Mouse (Mus musculus) midbrain, embryonic 13.5 days (tissue): ENCODE results near the gene Fgfbp3. TPM values are rescaled to one million over a fixed set of nuclear protein-coding genes. Genes with fewer than 3 reads are reported as not detected.
"Not testable (repeated sequence)": the region's sequence is repeated elsewhere in the genome, so short reads cannot be mapped to it uniquely, and the experiment has no call there.

ENCODE experiments used
- ATAC-seq: fragments of 200-750 bp; cut with Nextera tagmentation; 2 replicates; pipeline ENCODE4 v1.8.0; 2017; ENCODE audit warnings: mild to moderate bottlenecking, moderate TSS enrichment, moderate library complexity
- H3K27ac ChIP-seq: fragments of 300-500 bp; sonication (generic); 2 replicates; pipeline ENCODE4 v1.5.1; 2015; ENCODE audit warnings: inconsistent platforms, mild to moderate bottlenecking, moderate library complexity
- H3K27me3 ChIP-seq: fragments of 300-500 bp; sonication (generic); 2 replicates; pipeline ENCODE4 v1.6.1; 2015; ENCODE audit warnings: mild to moderate bottlenecking, inconsistent platforms
- H3K36me3 ChIP-seq: fragments of 300-500 bp; sonication (generic); 2 replicates; pipeline ENCODE4 v1.6.1; 2015; ENCODE audit warnings: mild to moderate bottlenecking, inconsistent platforms
- H3K4me1 ChIP-seq: fragments of 300-500 bp; sonication (generic); replicated peaks from 2 replicates; pipeline ENCODE4 v1.6.1; 2015; ENCODE audit warnings: inconsistent platforms
- H3K4me2 ChIP-seq: fragments of 300-500 bp; sonication (generic); replicated peaks from 2 replicates; pipeline ENCODE4 v1.6.1; 2015; ENCODE audit warnings: moderate library complexity, mild to moderate bottlenecking, inconsistent platforms
- H3K4me3 ChIP-seq: fragments of 300-500 bp; sonication (generic); replicated peaks from 2 replicates; pipeline ENCODE4 v1.5.1; 2015; ENCODE audit warnings: mild to moderate bottlenecking, inconsistent platforms
- H3K9ac ChIP-seq: fragments of 300-500 bp; sonication (generic); replicated peaks from 2 replicates; pipeline ENCODE4 v1.6.1; 2015; ENCODE audit warnings: mild to moderate bottlenecking, inconsistent platforms
- H3K9me3 ChIP-seq: fragments of 300-500 bp; sonication (generic); 2 replicates; pipeline ENCODE4 v1.6.1; 2016; ENCODE audit warnings: mild to moderate bottlenecking, inconsistent platforms
- WGBS: fragments of 180-500 bp; shearing (Covaris S2); methylation state at CpG from one replicate; pipeline ENCODE4 v1.1.7; 2015; 5-methylcytosine and 5-hydroxymethylcytosine counted together
- polyA plus RNA-seq: library from polyadenylated mRNA; unstranded; fragments of >200 nt; fragmentation: Nextera tagmentation; extraction: Ambion mirVana; gene quantifications from 2 replicates; pipeline ENCODE4 v1.2.1, GENCODE M21; 2015

Gene Fgfbp3
- polyA plus RNA-seq = 45.5 and 47.5 TPM in 2 replicates

DNA sequence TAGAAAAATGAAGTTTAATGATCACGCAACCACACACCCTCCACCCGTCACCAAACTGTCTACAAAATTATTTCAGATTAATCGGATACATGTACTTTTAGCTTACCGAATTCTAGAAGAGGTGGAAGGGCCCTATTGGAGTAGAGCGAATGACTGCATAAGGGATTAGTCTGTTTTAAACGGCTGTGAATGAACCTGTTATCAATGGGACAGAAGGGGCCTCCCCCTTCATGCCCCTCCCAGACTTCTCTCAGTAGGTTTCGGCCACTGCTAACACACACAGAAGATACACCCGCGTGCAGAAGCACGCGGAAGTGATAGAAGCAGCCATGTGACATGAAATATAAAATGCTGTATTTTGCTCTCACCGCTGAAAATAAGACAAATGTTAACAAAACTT is at the start of gene Fgfbp3:
Gene Fgfbp3 (minus strand): TSS at position 150 of the 400 bp plus-strand sequence.
- Histone ChIP-seq H3K4me2 (peak within 1 kb of the TSS; percentile 80), H3K27me3 (peaks cover 3% of the 10 kb centered on the region; the same call in 1 of the 2 replicates), H3K27ac (peak within 1 kb of the TSS; percentile 96), H3K9me3 (no peaks in the 10 kb centered on the region), H3K36me3 (no peaks in the 10 kb centered on the region), H3K4me1 (peaks cover 24% of the 10 kb centered on the region), H3K4me3 (peak within 1 kb of the TSS; percentile 86), H3K9ac (peak within 1 kb of the TSS; percentile 93)
- ATAC-seq = peak; percentile 32; the same call in 1 of the 2 replicates
- WGBS = 3% methylated on average over 12 of the region's 12 CpGs

DNA sequence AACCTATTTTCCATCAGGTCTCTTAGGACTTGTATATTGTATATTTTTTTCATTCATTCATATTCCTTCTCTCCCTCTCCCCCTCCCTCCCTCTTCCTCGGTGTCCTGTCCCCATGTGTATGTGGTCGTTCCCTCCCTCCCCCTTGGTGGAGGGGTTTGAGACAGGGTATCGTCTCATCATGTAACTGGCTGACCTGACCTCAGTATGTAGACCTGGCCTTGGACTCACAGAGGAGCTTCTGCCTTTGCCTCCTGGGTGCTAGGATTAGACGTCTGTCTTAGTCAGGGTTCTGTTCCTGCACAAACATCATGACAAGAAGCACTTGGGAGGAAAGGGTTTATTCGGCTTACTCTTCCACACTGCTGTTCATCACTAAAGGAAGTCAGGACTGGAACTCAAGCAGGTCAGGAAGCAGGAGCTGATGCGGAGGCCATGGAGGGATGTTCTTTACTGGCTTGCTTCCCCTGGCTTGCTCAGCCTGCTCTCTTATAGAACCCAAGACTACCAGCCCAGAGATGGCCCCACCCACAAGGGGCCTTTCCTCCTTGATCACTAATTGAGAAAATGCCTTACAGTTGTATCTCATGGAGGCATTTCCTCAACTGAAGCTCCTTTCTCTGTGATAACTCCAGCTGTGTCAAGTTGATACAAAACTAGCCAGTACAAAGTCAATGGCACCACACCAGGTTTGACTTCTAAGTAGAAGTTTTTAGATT is 43.3 kb upstream of the Fgfbp3 start:
- H3K36me3 ChIP-seq = peaks cover 45% of the 10 kb centered on the region
- ATAC-seq = not testable (repeated sequence)
- 92% methylated on average over 6 of the region's 6 CpGs for WGBS

DNA sequence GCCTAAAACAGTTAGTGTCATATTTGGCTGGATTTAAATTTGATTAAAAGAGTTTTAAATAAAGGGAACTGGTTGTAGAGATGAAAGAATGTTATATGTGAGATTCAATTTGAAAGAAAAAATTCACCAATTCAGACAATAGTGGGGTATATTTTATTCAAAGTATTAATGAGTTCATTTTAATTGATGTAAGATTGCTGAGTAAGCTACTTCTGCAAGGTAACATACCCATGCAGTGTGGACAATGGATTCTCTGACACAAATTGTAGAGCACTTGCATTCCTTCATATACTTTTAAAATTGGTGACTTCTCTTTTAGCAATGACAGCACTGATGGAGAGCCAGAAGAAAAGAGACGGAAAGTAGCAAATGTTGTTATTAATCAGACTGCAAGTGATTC is 41.9 kb upstream of the Fgfbp3 start:
- no peak for ATAC-seq
- Histone ChIP-seq H3K4me2 (no peak overlapping the region), H3K27ac (no peak overlapping the region), H3K4me1 (no peaks in the 10 kb centered on the region), H3K36me3 (peaks cover 40% of the 10 kb centered on the region), H3K27me3 (no peaks in the 10 kb centered on the region), H3K9ac (no peak overlapping the region), H3K9me3 (no peaks in the 10 kb centered on the region), H3K4me3 (no peak overlapping the region)
- WGBS = 95% methylated on average over 1 of the region's 1 CpGs

More for the DNA sequence above, 43.3 kb upstream of the Fgfbp3 start:
- not testable (repeated sequence) for H3K27ac ChIP-seq, H3K27me3 ChIP-seq, H3K4me1 ChIP-seq, H3K9me3 ChIP-seq, H3K9ac ChIP-seq, H3K4me3 ChIP-seq, H3K4me2 ChIP-seq

DNA sequence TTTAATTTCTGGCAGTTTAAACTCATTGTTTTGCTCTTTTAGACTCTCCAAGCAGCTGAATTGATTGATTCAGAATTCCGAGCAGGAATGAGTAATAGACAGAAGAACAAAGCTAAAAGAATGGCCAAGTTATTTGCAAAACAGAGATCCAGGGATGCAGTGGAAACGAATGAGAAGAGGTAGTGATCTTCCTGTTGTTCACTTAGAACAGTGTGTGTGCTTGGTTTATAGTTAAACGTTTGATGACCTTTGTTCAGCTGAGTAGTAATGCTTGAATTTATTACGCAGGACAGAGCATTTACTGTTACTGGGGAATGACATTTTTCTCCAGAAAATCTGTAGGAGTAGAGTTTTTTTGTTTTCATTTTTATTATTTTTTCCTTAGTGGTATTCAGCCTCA is 38.9 kb upstream of the Fgfbp3 start:
- Histone ChIP-seq H3K27ac (no peak overlapping the region), H3K9ac (no peak overlapping the region), H3K36me3 (peaks cover 24% of the 10 kb centered on the region), H3K4me3 (no peak overlapping the region), H3K9me3 (no peaks in the 10 kb centered on the region), H3K4me2 (no peak overlapping the region), H3K4me1 (no peaks in the 10 kb centered on the region), H3K27me3 (no peaks in the 10 kb centered on the region)
- 89% methylated on average over 4 of the region's 4 CpGs for WGBS
- ATAC-seq = no peak

DNA sequence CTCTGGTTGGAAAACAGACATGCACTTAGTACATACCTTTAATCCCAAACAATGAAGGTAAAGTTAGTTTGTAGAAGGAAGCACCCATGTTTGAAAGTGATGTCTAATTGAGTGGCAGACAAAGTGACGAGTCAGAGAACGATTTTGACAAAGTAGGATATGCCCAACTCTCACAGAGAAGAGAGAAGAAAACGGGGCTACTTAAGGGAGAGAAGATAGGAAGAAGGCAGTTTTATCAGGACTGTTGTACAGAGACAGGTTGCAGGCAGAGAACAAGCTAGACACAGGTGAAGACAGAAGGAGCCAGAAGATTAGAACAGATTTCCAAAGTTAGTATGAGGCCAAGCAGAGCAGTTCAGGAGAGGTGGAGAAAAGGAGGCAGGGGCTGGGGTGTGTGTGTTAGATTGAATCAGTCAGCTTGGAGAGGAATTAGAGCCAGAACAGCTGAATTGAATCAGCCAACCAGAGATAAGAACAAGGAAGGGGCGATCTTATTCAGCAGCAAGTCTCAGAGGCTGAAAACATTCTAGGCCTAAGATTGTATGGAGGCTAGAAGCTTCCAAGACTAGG is 34.3 kb upstream of the Fgfbp3 start:
- Histone ChIP-seq H3K9me3 (no peaks in the 10 kb centered on the region), H3K9ac (no peak overlapping the region), H3K36me3 (peaks cover 7% of the 10 kb centered on the region), H3K27ac (0 out of 2 replicates have a peak overlapping the region, but pooled peaks have one; percentile 4), H3K4me3 (no peak overlapping the region), H3K4me1 (no peaks in the 10 kb centered on the region), H3K27me3 (no peaks in the 10 kb centered on the region), H3K4me2 (no peak overlapping the region)
- 52% methylated on average over 4 of the region's 4 CpGs for WGBS
- no peak for ATAC-seq

DNA sequence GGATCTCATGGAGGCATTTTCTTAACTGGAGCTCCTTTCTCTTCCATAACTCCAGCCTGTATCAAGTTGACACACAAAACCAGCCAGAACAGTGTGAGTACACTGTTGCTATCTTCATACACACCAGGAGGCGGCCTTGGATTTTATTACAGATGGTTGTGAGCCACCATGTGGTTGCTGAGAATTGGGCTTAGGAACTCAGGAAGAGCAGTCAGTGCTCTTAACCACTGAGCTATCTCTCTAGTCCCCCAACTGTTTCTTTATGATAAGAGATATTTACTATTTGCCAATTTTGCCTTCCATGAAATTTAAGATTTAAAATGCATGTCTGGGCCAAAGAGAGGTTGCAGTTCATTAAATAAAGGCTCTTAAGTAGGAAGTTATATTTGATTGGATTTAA is 20.6 kb upstream of the Fgfbp3 start:
- WGBS = 93% methylated on average over 1 of the region's 1 CpGs
- H3K27me3 ChIP-seq = no peaks in the 10 kb centered on the region
- H3K4me2 ChIP-seq = no peak overlapping the region
- no peaks in the 10 kb centered on the region for H3K9me3 ChIP-seq
- H3K36me3 ChIP-seq = no peaks in the 10 kb centered on the region
- H3K9ac ChIP-seq = no peak overlapping the region
- no peaks in the 10 kb centered on the region for H3K4me1 ChIP-seq
- ATAC-seq = no peak
- no peak overlapping the region for H3K27ac ChIP-seq
- no peak overlapping the region for H3K4me3 ChIP-seq

DNA sequence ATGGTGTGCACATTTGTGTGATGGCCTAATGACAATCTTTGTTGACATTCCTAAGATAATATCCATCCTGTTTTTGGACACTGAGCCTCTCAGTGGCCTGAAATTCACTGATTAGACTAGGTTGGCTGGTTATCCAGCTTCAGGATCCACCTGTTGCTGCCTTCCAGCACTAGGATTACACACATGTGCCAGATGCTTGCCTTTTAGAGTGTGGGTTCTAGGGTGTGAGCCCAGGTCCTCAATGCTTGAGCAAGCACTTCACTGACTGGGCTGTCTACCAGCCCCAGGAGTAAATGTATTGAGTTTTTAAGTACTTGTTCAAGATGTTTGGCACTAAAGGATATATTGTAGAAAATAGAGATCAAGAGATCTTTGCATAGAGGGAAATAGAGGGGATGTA is 18.6 kb upstream of the Fgfbp3 start:
- Histone ChIP-seq H3K9me3 (no peaks in the 10 kb centered on the region), H3K4me3 (no peak overlapping the region), H3K9ac (no peak overlapping the region), H3K27ac (no peak overlapping the region), H3K27me3 (no peaks in the 10 kb centered on the region), H3K4me2 (no peak overlapping the region), H3K36me3 (no peaks in the 10 kb centered on the region), H3K4me1 (no peaks in the 10 kb centered on the region)
- no peak for ATAC-seq

DNA sequence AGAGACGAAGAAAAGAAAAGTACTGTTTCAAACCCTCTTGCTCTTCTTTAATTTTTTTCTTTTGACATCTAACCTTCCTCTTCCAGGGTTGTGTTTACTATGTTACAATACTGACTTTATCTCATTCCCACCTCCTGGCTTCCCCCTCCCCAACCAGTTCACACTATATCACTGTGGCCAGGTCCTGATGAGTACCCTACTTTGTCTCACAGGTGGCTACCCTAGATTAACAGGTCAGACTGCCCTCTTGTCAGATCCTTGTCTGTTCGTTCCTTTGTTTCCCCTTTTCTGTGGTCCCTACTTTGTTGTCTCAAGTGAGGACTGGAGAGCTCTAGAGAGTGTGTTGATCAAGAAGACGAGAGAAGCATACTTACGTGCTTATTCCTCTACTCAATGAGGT is 16.9 kb upstream of the Fgfbp3 start:
- Histone ChIP-seq H3K4me1 (no peaks in the 10 kb centered on the region), H3K36me3 (no peaks in the 10 kb centered on the region), H3K4me3 (no peak overlapping the region), H3K9ac (no peak overlapping the region), H3K27ac (no peak overlapping the region), H3K4me2 (no peak overlapping the region), H3K9me3 (no peaks in the 10 kb centered on the region), H3K27me3 (no peaks in the 10 kb centered on the region)
- WGBS = 95% methylated on average over 4 of the region's 4 CpGs
- no peak for ATAC-seq

DNA sequence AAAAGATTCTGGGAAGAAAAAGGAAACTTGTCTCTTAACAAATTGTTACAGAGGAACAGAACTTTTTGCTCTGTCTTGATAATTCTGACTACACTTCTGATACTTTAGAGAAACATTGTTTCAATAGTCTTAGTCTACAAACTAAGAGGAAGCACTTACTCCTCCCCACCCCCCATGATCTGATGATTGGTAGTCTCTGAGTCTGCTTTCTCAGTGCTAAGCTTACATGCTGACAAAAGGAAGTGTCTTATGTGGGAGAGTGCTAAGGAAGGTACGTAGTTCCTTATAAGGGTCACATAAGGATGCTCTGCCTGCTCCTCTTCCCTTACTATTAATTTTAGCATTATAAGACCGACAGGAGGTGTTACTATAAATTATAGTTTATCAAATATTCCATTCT is 13.2 kb upstream of the Fgfbp3 start:
- WGBS = 83% methylated on average over 2 of the region's 2 CpGs
- no peak overlapping the region for H3K27ac ChIP-seq
- H3K4me1 ChIP-seq = peaks cover 9% of the 10 kb centered on the region
- no peaks in the 10 kb centered on the region for H3K9me3 ChIP-seq
- H3K4me2 ChIP-seq = no peak overlapping the region
- no peaks in the 10 kb centered on the region for H3K27me3 ChIP-seq
- H3K4me3 ChIP-seq = no peak overlapping the region
- H3K36me3 ChIP-seq = no peaks in the 10 kb centered on the region
- H3K9ac ChIP-seq = no peak overlapping the region
- no peak for ATAC-seq

DNA sequence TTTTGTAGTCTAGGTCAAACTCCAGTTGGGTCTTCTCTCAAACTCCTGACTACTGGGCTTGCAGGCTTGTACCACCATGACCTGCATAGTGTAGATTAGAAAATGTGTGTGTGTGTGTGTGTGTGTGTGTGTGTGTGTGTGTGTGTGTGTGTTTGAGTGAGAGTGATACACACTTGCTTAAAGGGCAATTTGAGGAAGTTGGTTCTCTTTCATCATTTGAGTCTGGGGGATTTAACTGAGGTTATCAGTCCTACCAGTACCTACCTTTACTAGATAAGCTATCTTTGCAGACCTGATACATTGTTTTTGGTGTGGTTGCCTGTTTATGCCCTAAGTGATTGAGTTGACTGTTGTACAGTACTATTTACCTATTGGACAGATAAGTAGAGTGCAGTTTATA is 12.7 kb upstream of the Fgfbp3 start:
- peaks cover 14% of the 10 kb centered on the region for H3K4me1 ChIP-seq
- H3K27me3 ChIP-seq = no peaks in the 10 kb centered on the region
- no peak overlapping the region for H3K4me2 ChIP-seq
- no peaks in the 10 kb centered on the region for H3K9me3 ChIP-seq
- no peak overlapping the region for H3K9ac ChIP-seq
- ATAC-seq = no peak
- no peak overlapping the region for H3K27ac ChIP-seq
- no peak overlapping the region for H3K4me3 ChIP-seq
- no peaks in the 10 kb centered on the region for H3K36me3 ChIP-seq

DNA sequence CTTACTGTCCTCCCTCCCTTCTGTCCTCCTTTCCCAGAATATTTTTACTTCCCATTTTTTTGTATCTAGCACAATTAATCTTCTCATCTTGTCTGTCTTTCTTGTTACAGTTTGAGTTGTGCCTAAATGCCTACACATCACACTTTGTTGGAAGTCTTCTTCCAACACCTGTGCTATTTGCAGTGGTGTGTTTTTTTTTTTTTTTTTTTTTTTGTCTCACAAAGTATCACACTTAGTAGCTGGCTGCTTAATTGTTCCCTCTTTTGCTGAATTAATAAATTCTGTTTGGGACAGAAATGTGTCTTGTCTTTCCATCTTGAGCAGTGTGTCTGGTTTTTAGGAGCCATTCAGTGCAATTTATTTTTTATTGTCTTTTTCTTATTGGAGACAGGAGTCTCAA is 10.4 kb upstream of the Fgfbp3 start:
- H3K9me3 ChIP-seq = no peaks in the 10 kb centered on the region
- no peak overlapping the region for H3K4me3 ChIP-seq

DNA sequence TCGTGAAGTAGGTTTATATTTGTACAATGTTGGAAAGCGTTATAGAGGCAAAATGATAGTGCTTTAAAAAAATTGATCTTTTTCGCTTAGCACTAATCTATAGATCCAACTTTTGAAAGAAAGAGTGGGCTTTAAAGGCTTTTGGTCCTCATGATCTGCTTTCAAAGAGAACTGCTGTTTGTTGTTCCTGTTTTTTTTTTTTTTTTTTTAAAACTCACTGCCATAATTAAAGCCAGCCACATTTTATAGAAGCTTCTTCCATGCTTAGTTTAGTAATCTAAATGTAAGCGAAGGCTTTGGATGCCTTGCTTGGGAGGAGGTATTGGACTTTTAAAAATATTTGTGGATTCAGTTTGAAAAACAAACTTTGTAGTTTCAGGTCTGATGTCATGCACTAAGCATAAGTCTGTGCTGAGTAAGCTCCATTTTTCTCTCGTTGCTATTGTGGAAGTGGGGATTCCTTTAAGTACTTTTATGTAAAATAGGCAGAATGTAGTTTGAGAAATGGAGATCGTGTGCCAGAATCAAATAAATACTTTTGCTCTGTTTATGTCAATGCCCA is 8.5 kb upstream of the Fgfbp3 start:
- no peaks in the 10 kb centered on the region for H3K36me3 ChIP-seq
- no peak overlapping the region for H3K27ac ChIP-seq
- H3K4me2 ChIP-seq = 0 out of 2 replicates have a peak overlapping the region, but pooled peaks have one; percentile 76
- H3K27me3 ChIP-seq = peaks cover 3% of the 10 kb centered on the region; the same call in 1 of the 2 replicates
- H3K4me3 ChIP-seq = no peak overlapping the region
- WGBS = 86% methylated on average over 6 of the region's 6 CpGs
- no peak for ATAC-seq
- H3K9ac ChIP-seq = no peak overlapping the region
- H3K4me1 ChIP-seq = peaks cover 27% of the 10 kb centered on the region
- H3K9me3 ChIP-seq = no peaks in the 10 kb centered on the region

More for the DNA sequence above, 10.4 kb upstream of the Fgfbp3 start:
- Histone ChIP-seq H3K4me1 (peaks cover 25% of the 10 kb centered on the region), H3K9ac (no peak overlapping the region), H3K4me2 (no peak overlapping the region), H3K27me3 (no peaks in the 10 kb centered on the region), H3K27ac (no peak overlapping the region), H3K36me3 (no peaks in the 10 kb centered on the region)
- ATAC-seq = no peak
